Comparison of ENCODE assay signal across 8 mouse cellular contexts in the genomic region with DNA sequence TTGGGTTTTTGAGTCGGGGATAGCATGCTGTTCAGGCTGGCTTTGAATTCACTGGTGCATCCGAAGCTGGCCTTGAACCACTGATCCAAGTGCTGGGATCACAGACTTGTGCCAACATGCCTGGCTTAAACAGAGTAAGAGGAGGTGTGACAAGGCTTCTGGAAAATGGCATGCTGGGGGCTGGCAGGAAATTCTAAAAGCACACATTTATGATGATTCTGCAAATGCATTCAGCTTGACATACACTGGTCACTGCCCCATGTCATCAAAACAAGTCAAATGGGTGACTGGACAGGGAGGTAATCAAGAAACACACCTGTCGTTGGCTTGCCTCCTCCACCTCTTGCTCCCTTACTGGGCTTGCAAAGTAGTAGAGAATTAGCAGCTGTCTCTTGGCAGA. TPM values are rescaled to one million over a fixed set of nuclear protein-coding genes. Genes with fewer than 3 reads are reported as not detected.
DNase-seq lines count a peak whose midpoint lies in the region; ATAC-seq and TF ChIP-seq lines count a peak whose summit lies in the region.

No protein-coding gene starts in this region.

- no peaks in the 10 kb centered on the region for H3K9me3 ChIP-seq in heart, postnatal 0 days (replicated peaks; ENCODE audit: control insufficient read depth, low read length)
- H3K9me3 ChIP-seq in forebrain, postnatal 0 days (ENCODE audit: low read length), result no peaks in the 10 kb centered on the region
- no peaks in the 10 kb centered on the region for H3K9me3 ChIP-seq in liver, postnatal 0 days (ENCODE audit: low read length)

- H3K27me3 ChIP-seq in heart, postnatal 0 days (ENCODE audit: control insufficient read depth, insufficient read depth, low read length), result no peaks in the 10 kb centered on the region
- no peaks in the 10 kb centered on the region for H3K27me3 ChIP-seq in forebrain, postnatal 0 days (ENCODE audit: insufficient read depth, low read length)
- H3K27me3 ChIP-seq in liver, postnatal 0 days (ENCODE audit: insufficient read depth, low read length), result no peaks in the 10 kb centered on the region

- no peak overlapping the region for H3K9ac ChIP-seq in heart, postnatal 0 days (replicated peaks; ENCODE audit: low read depth, low read length)
- no peak overlapping the region for H3K9ac ChIP-seq in forebrain, postnatal 0 days
- peak overlapping the region; percentile 98 for H3K9ac ChIP-seq in liver, postnatal 0 days (replicated peaks)

- peak overlapping the region; percentile 70; the same call in 1 of the 2 replicates for H3K4me3 ChIP-seq in heart, postnatal 0 days (ENCODE audit: low read depth, low read length)
- peak overlapping the region; percentile 57 for H3K4me3 ChIP-seq in forebrain, postnatal 0 days (ENCODE audit: low read depth, low read length)
- H3K4me3 ChIP-seq in liver, postnatal 0 days (ENCODE audit: low read depth, low read length), result peak overlapping the region; percentile 75

- no peak for DNase-seq in heart, postnatal 0 days (ENCODE audit: low spot score)
- DNase-seq in heart, adult 9 months (ENCODE audit: low spot score in 2 of 2), result no peak
- peak; percentile 49 to 52 for DNase-seq in cerebellum, postnatal 25 days
- no peak for DNase-seq in forebrain, postnatal 0 days
- DNase-seq in liver, postnatal 0 days, result no peak
- DNase-seq in right cerebral cortex, postnatal 25 days, result no peak
- no peak for DNase-seq in layer of hippocampus, adult 8-10 months (ENCODE audit: low spot score in 2 of 2)
- DNase-seq in layer of hippocampus, adult 18-20 months (ENCODE audit: low spot score in 2 of 2), result no peak

- TF ChIP-seq EP300 in heart, postnatal 0 days (IDR thresholded peaks at IDR 0.05; ENCODE audit: low read depth), result no peak
- peak; percentile 87 for TF ChIP-seq EP300 in liver, postnatal 0 days (IDR thresholded peaks at IDR 0.05; ENCODE audit: low read depth)

- H3K4me1 ChIP-seq in heart, postnatal 0 days (ENCODE audit: control insufficient read depth, insufficient read depth), result peaks cover 23% of the 10 kb centered on the region
- peaks cover 6% of the 10 kb centered on the region for H3K4me1 ChIP-seq in forebrain, postnatal 0 days (ENCODE audit: insufficient read depth)
- H3K4me1 ChIP-seq in liver, postnatal 0 days (ENCODE audit: insufficient read depth), result peaks cover 64% of the 10 kb centered on the region

- H3K27ac ChIP-seq in heart, postnatal 0 days (ENCODE audit: low read depth), result no peak overlapping the region
- H3K27ac ChIP-seq in forebrain, postnatal 0 days (ENCODE audit: low read depth, low read length), result no peak overlapping the region
- H3K27ac ChIP-seq in liver, postnatal 0 days (ENCODE audit: low read depth), result peak overlapping the region; percentile 96

- TF ChIP-seq CTCF in heart, postnatal 0 days (IDR thresholded peaks at IDR 0.05; ENCODE audit: low read depth), result no peak
- TF ChIP-seq CTCF in forebrain, postnatal 0 days (IDR thresholded peaks at IDR 0.05; ENCODE audit: low read depth), result no peak
- TF ChIP-seq CTCF in liver, postnatal 0 days (IDR thresholded peaks at IDR 0.05; ENCODE audit: low read depth), result no peak

- 77% methylated on average over 3 of the region's 3 CpGs for WGBS in heart, postnatal 0 days
- WGBS in forebrain, postnatal 0 days, result 63% methylated on average over 3 of the region's 3 CpGs
- 48% methylated on average over 3 of the region's 3 CpGs for WGBS in liver, postnatal 0 days (ENCODE audit: insufficient replicate concordance)

- peak overlapping the region; percentile 98; the same call in 1 of the 2 replicates for H3K4me2 ChIP-seq in heart, postnatal 0 days (ENCODE audit: low read depth, low read length)
- H3K4me2 ChIP-seq in forebrain, postnatal 0 days (ENCODE audit: low read depth), result peak overlapping the region; percentile 66
- peak overlapping the region; percentile 83 for H3K4me2 ChIP-seq in liver, postnatal 0 days (ENCODE audit: low read depth, low read length)

- H3K36me3 ChIP-seq in heart, postnatal 0 days (replicated peaks; ENCODE audit: control insufficient read depth, insufficient read depth, low read length), result no peaks in the 10 kb centered on the region
- no peaks in the 10 kb centered on the region for H3K36me3 ChIP-seq in forebrain, postnatal 0 days (ENCODE audit: insufficient read depth)
- peaks cover 15% of the 10 kb centered on the region; the same call in 1 of the 2 replicates for H3K36me3 ChIP-seq in liver, postnatal 0 days (replicated peaks; ENCODE audit: insufficient read depth, low read length)

- no peak for ATAC-seq in heart, postnatal 0 days (ENCODE audit: insufficient read depth, low read depth)
- ATAC-seq in forebrain, postnatal 0 days, result no peak
- ATAC-seq in liver, postnatal 0 days, result peak; percentile 22

RNA-seq across cellular contexts. Expression of a gene that starts 1.9 kb away (rescaled TPM):
- total RNA-seq in heart, postnatal 0 days (2014; rRNA removed; ENCODE audit: low replicate concordance), result 6.3 and 13.0 TPM in 2 replicates
- polyA plus RNA-seq in heart, postnatal 0 days (2015; fragmentation: Nextera tagmentation; extraction: Ambion mirVana), result 24.7 and 25.3 TPM in 2 replicates
- 16.5 and 17.5 TPM in 2 replicates for total RNA-seq in forebrain, postnatal 0 days (2014; rRNA removed)
- polyA plus RNA-seq in forebrain, postnatal 0 days (2015; fragmentation: Nextera tagmentation; extraction: Ambion mirVana), result 26.0 and 53.4 TPM in 2 replicates
- 175 and 212 TPM in 2 replicates for polyA plus RNA-seq in liver, postnatal 0 days (2015; fragmentation: Nextera tagmentation; extraction: Ambion mirVana)
- total RNA-seq in layer of hippocampus, adult 8-10 months (2022), result 100 to 1,000 TPM; 103 to 108 (median 105) TPM
- 100 to 1,000 TPM; 105 to 108 TPM for total RNA-seq in layer of hippocampus, adult 18-20 months (2021)

Comparison
In these comparisons a context has a peak if more than half of its experiments do, and no peak if none do; other contexts are left out.
1. DNase-seq: peak in cerebellum, postnatal 25 days (2 of 2); none in heart, postnatal 0 days (single experiment), heart, adult 9 months (0 of 2), forebrain, postnatal 0 days (single experiment), liver, postnatal 0 days (single experiment), right cerebral cortex, postnatal 25 days (single experiment), layer of hippocampus, adult 8-10 months (0 of 2) and layer of hippocampus, adult 18-20 months (0 of 2).
2. Peak in every context shown above with its lines, with median percentiles within 50 percentile points of each other: H3K4me2 ChIP-seq and H3K4me3 ChIP-seq.